Mouse (Mus musculus) gastrocnemius, postnatal 10 days (tissue): ENCODE results near the gene Pcmt1. TPM values are rescaled to one million over a fixed set of nuclear protein-coding genes. Genes with fewer than 3 reads are reported as not detected.
"Not testable (repeated sequence)": the region's sequence is repeated elsewhere in the genome, so short reads cannot be mapped to it uniquely, and the experiment has no call there.

Experiments
- DNase-seq: peaks from one replicate; pipeline ENCODE4 v3.0.0; 2021; ENCODE audit warnings: mixed read lengths
- total RNA-seq, 2 experiments: library from RNA; stranded (reverse); gene quantifications; 2 replicates each; pipeline ENCODE4 v1.2.3; 2021

The Pcmt1 gene
- total RNA-seq, 2 experiments from 2014 or later, result 99.4 to 100 TPM

GRCm38 (mm10) chr10:7649059-7649458 is 31.9 kb downstream of the Pcmt1 start:
- no peak for DNase-seq

- DNase-seq, result no peak
These were observed 35.0 kb downstream of the Pcmt1 start for GRCm38 (mm10) chr10:7645911-7646310.

- DNase-seq, result no peak
These were observed 40.6 kb downstream of the Pcmt1 start for GRCm38 (mm10) chr10:7640366-7640765.

- DNase-seq, result no peak
These were observed 49.8 kb downstream of the Pcmt1 start for GRCm38 (mm10) chr10:7630951-7631720.

- DNase-seq, result no peak
These were observed 50.6 kb downstream of the Pcmt1 start for GRCm38 (mm10) chr10:7630286-7630685.

GRCm38 (mm10) chr10:7629092-7629491 is 51.8 kb downstream of the Pcmt1 start:
- DNase-seq, result no peak

- no peak for DNase-seq
These were observed 56.9 kb downstream of the Pcmt1 start for GRCm38 (mm10) chr10:7623861-7624518.

GRCm38 (mm10) chr10:7622378-7622777 is 58.6 kb downstream of the Pcmt1 start:
- DNase-seq, result no peak

- DNase-seq, result no peak
These were observed 60.2 kb downstream of the Pcmt1 start for GRCm38 (mm10) chr10:7620723-7621122.

GRCm38 (mm10) chr10:7619821-7620241 is 61.1 kb downstream of the Pcmt1 start:
- no peak for DNase-seq

- DNase-seq, result not testable (repeated sequence)
These were observed 63.4 kb downstream of the Pcmt1 start for GRCm38 (mm10) chr10:7617556-7617955.

- not testable (repeated sequence) for DNase-seq
These were observed 63.8 kb downstream of the Pcmt1 start for GRCm38 (mm10) chr10:7617146-7617545.

- DNase-seq, result no peak
These were observed 66.1 kb downstream of the Pcmt1 start for GRCm38 (mm10) chr10:7614834-7615233.

GRCm38 (mm10) chr10:7612210-7612609 is 68.7 kb downstream of the Pcmt1 start:
- DNase-seq, result not testable (repeated sequence)

GRCm38 (mm10) chr10:7611647-7612046 is 69.3 kb downstream of the Pcmt1 start:
- DNase-seq, result no peak

- DNase-seq, result no peak
These were observed 72.3 kb downstream of the Pcmt1 start for GRCm38 (mm10) chr10:7608611-7609010.

GRCm38 (mm10) chr10:7606437-7606836 is 74.5 kb downstream of the Pcmt1 start:
- DNase-seq, result no peak

- no peak for DNase-seq
These were observed 75.8 kb downstream of the Pcmt1 start for GRCm38 (mm10) chr10:7605168-7605567.

GRCm38 (mm10) chr10:7600647-7601046 is 80.3 kb downstream of the Pcmt1 start:
- peak; percentile 73 for DNase-seq

GRCm38 (mm10) chr10:7598177-7598576 is 82.8 kb downstream of the Pcmt1 start:
- DNase-seq, result no peak

- no peak for DNase-seq
These were observed 84.7 kb downstream of the Pcmt1 start for GRCm38 (mm10) chr10:7596251-7596650.

GRCm38 (mm10) chr10:7594797-7595196 is 86.1 kb downstream of the Pcmt1 start:
- no peak for DNase-seq

- DNase-seq, result no peak
These were observed 90.1 kb downstream of the Pcmt1 start for GRCm38 (mm10) chr10:7590792-7591191.

GRCm38 (mm10) chr10:7590234-7590689 is 90.7 kb downstream of the Pcmt1 start:
- no peak for DNase-seq
